Mouse (Mus musculus) liver, embryonic 14.5 days (tissue): ENCODE results near the gene Lrwd1.

Experiments
- CTCF ChIP-seq: IDR thresholded peaks from 2 replicates; pipeline ENCODE4 v1.5.1; 2016; ENCODE audit warnings: antibody characterized with exemption, low read depth, control low read depth
- EP300 ChIP-seq: IDR thresholded peaks from 2 replicates; pipeline ENCODE4 v1.6.1; 2016; ENCODE audit warnings: antibody characterized with exemption, low read depth

GRCm38 (mm10) chr5:136086290-136086689 lies 49.6 kb downstream of the Lrwd1 start:
- TF ChIP-seq EP300 (no peak), CTCF (no peak)
